Mouse (Mus musculus) myocyte (in vitro differentiated cells): ENCODE data around the gene Eif4a3.

Source experiments
- CEBPB ChIP-seq: IDR thresholded peaks from 2 replicates; pipeline ENCODE4 v1.6.1; 2011; ENCODE audit warnings: mild to moderate bottlenecking, moderate library complexity; ENCODE audit not compliant: poor library complexity, insufficient read depth, severe bottlenecking
- MAX ChIP-seq: IDR thresholded peaks from one replicate; pipeline ENCODE4 v1.6.1; 2011; ENCODE audit warnings: low read depth, mild to moderate bottlenecking, control low read depth
- MYOD1 ChIP-seq, 3 experiments: IDR thresholded peaks; one replicate each; pipeline ENCODE4 v1.6.1; 2011; ENCODE audit warnings: control low read depth in 2 of 3, low read depth in 2 of 3, mild to moderate bottlenecking in 2 of 3, moderate library complexity in 1 of 3; ENCODE audit not compliant: insufficient read length in 2 of 3, control insufficient read depth in 1 of 3
- POLR2A ChIP-seq: IDR thresholded peaks from one replicate; pipeline ENCODE4 v1.6.1; 2011; ENCODE audit warnings: low read depth, mild to moderate bottlenecking, control low read depth, moderate library complexity; ENCODE audit not compliant: insufficient read length
- SRF ChIP-seq: IDR thresholded peaks from one replicate; pipeline ENCODE4 v1.6.1; 2011; ENCODE audit warnings: low read depth; ENCODE audit not compliant: control insufficient read depth, insufficient read length
- TCF12 ChIP-seq: IDR thresholded peaks from one replicate; pipeline ENCODE4 v1.6.1; 2011; ENCODE audit warnings: mild to moderate bottlenecking, control low read depth; ENCODE audit not compliant: poor library complexity, insufficient read depth, severe bottlenecking

DNA sequence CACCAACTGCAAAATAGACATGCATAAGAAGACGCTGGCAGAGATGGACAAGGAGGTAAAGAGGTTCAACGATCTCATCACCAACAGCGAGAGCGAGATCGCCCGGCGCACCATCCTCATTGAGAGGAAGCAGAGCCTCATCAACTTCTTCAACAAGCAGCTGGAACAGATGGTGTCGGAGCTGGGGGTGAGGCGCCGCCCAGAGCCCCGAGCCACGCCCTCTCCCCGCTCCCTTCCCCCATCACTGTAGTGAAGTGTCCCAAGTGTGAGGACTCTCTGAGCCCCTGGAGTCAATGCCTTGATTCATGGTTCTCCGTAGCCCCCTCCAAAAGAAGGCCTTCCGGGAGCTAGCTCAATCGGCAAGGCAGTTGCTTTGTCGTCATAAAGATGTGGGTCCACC lies 48.9 kb downstream of the Eif4a3 start:
- TF ChIP-seq TCF12: no peak
- no peak for TF ChIP-seq MAX
- no peak for TF ChIP-seq POLR2A
- TF ChIP-seq SRF: no peak
- no peak for TF ChIP-seq MYOD1 (IDR thresholded peaks at IDR 0.05; ENCODE audit: control insufficient read depth in 1 of 3, insufficient read length in 2 of 3, low read depth in 2 of 3)
- TF ChIP-seq CEBPB: no peak
